Mouse (Mus musculus) lung, postnatal 0 days (tissue): ENCODE measurements around the gene Vwa2. TPM values are rescaled to one million over a fixed set of nuclear protein-coding genes. Genes with fewer than 3 reads are reported as not detected.

Experiments used
- ATAC-seq: fragments of 200-750 bp; cut with Nextera tagmentation; 2 replicates; pipeline ENCODE4 v1.8.0; 2017; ENCODE audit warnings: moderate library complexity
- DNase-seq: peaks from one replicate; pipeline ENCODE4 v3.0.0-alpha.2; 2016; ENCODE audit warnings: low spot score
- H3K27ac ChIP-seq: fragments of 300-500 bp; sonication (generic); 2 replicates; pipeline ENCODE4 v1.5.1; 2014; ENCODE audit warnings: antibody characterized with exemption, mild to moderate bottlenecking, low read length, mixed read lengths
- H3K27me3 ChIP-seq: fragments of 300-500 bp; sonication (generic); replicated peaks from 2 replicates; pipeline ENCODE4 v1.6.1; 2014; ENCODE audit warnings: low read length, mixed read lengths; ENCODE audit not compliant: insufficient read depth
- H3K36me3 ChIP-seq: fragments of 300-500 bp; sonication (generic); 2 replicates; pipeline ENCODE4 v1.6.1; 2014; ENCODE audit warnings: low read length, mixed read lengths; ENCODE audit not compliant: insufficient read depth
- H3K4me1 ChIP-seq: fragments of 300-500 bp; sonication (generic); 2 replicates; pipeline ENCODE4 v1.6.1; 2014; ENCODE audit warnings: antibody characterized with exemption, low read depth, low read length, mixed read lengths; ENCODE audit not compliant: insufficient read depth
- H3K4me2 ChIP-seq: fragments of 300-500 bp; sonication (generic); replicated peaks from 2 replicates; pipeline ENCODE4 v1.6.1; 2014; ENCODE audit warnings: low read depth, mild to moderate bottlenecking, low read length, moderate library complexity, mixed read lengths
- H3K4me3 ChIP-seq: fragments of 300-500 bp; sonication (generic); 2 replicates; pipeline ENCODE4 v1.5.1; 2014; ENCODE audit warnings: low read depth, low read length
- H3K9ac ChIP-seq: fragments of 300-500 bp; sonication (generic); replicated peaks from 2 replicates; pipeline ENCODE4 v1.6.1; 2014; ENCODE audit warnings: low read depth, mild to moderate bottlenecking
- H3K9me3 ChIP-seq: fragments of 300-500 bp; sonication (generic); 2 replicates; pipeline ENCODE4 v1.6.1; 2016; ENCODE audit warnings: low read length, mixed read lengths
- CTCF ChIP-seq: IDR thresholded peaks from 2 replicates; pipeline ENCODE4 v1.5.1; 2016; ENCODE audit warnings: antibody characterized with exemption, mild to moderate bottlenecking
- EP300 ChIP-seq: IDR thresholded peaks from 2 replicates; pipeline ENCODE4 v1.6.1; 2016; ENCODE audit warnings: antibody characterized with exemption, mild to moderate bottlenecking, control low read depth
- WGBS: fragments of 180-500 bp; shearing (Covaris S2); extraction: QIAGEN DNeasy Blood & Tissue Kit; methylation state at CpG from one replicate; pipeline ENCODE4 v1.1.7; 2014; 5-methylcytosine and 5-hydroxymethylcytosine counted together
- polyA plus RNA-seq: library from polyadenylated mRNA; unstranded; fragments of >200 nt; fragmentation: Nextera tagmentation; extraction: Ambion mirVana; gene quantifications from 2 replicates; pipeline ENCODE4 v1.2.1, GENCODE M21; 2015

Vwa2 gene
- polyA plus RNA-seq, 1 experiment from 2014 or later: 0.48 TPM

DNA sequence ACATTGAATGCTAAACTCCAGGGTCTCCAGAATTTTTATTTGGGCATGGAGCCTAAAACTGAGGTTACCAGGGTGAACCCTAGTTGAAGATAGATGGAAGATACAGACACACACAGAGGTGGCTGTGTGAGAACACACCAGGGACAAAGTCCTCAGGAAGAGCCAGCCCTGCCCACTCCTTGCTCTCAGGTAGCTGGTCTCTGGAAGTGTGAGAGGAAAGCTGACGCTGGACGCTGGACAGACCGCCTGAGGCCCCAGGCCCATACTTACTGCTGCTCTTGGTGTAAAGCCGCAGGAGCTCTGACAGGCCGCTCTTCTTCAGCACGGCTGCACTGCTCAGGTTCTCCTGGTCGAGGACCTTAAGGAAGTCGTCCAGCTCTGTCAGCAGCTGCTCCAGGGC is 75.8 kb downstream of the Vwa2 start:
- Histone ChIP-seq H3K36me3 (no peaks in the 10 kb centered on the region), H3K4me2 (no peak overlapping the region), H3K27ac (no peak overlapping the region), H3K9me3 (no peaks in the 10 kb centered on the region), H3K9ac (no peak overlapping the region), H3K4me3 (no peak overlapping the region), H3K4me1 (no peaks in the 10 kb centered on the region), H3K27me3 (no peaks in the 10 kb centered on the region)
- 51% methylated on average over 8 of the region's 8 CpGs for WGBS
- no peak for DNase-seq
- TF ChIP-seq CTCF (no peak), EP300 (no peak)
- ATAC-seq: no peak

DNA sequence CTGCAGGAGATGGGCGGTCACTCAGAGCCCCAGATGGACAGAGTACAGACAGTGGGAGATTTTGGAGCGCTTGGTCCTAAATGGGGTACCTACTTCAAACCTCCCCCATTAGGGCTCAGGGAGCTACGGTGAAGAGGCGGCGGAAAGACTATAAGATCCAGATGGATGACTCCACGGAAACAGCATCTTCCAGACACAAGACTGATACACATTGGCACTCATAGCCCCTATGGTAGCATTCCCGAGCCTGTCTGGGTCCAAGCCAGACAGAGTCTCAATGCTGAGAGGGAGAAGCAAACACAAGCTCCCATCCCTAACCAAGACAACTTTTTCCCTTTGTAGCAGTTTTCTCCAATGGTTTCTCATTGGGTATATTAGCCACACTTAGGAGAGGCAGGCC is 76.8 kb downstream of the Vwa2 start:
- Histone ChIP-seq H3K27ac (no peak overlapping the region), H3K9me3 (no peaks in the 10 kb centered on the region), H3K9ac (no peak overlapping the region), H3K4me3 (no peak overlapping the region), H3K27me3 (no peaks in the 10 kb centered on the region), H3K4me1 (no peaks in the 10 kb centered on the region), H3K4me2 (no peak overlapping the region), H3K36me3 (no peaks in the 10 kb centered on the region)
- TF ChIP-seq EP300: no peak
- TF ChIP-seq CTCF: no peak
- DNase-seq: no peak
- WGBS: 79% methylated on average over 7 of the region's 7 CpGs
- ATAC-seq: no peak

DNA sequence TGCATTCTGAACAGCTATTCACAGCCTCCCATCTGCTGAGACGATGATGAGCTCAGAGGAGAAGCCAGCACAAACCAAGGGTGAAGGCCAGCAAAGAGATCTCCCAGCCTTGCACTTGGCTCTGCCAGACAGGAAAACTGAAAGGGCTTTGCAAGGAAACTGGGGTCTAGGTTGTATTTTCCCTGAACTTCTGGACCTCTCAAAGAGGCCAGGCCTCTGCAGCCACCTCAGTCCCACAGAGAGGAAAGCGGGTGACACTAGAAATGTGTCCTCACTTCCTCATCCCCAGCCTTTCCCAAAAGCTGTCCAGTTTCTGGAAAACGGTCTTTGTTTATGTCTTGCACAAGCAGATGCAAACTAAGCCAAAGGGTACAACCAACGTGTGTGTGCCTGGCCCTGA is 79.8 kb downstream of the Vwa2 start:
- Histone ChIP-seq H3K4me3 (no peak overlapping the region), H3K9ac (no peak overlapping the region), H3K27ac (0 out of 2 replicates have a peak overlapping the region, but pooled peaks have one; percentile 26), H3K36me3 (no peaks in the 10 kb centered on the region), H3K9me3 (no peaks in the 10 kb centered on the region), H3K4me1 (peaks cover under 1% of the 10 kb centered on the region; the same call in 1 of the 2 replicates), H3K27me3 (no peaks in the 10 kb centered on the region), H3K4me2 (no peak overlapping the region)
- WGBS: 51% methylated on average over 4 of the region's 4 CpGs
- DNase-seq (peak; percentile 72), ATAC-seq (peak; percentile 60)
- TF ChIP-seq EP300 (peak; percentile 54), CTCF (no peak)

DNA sequence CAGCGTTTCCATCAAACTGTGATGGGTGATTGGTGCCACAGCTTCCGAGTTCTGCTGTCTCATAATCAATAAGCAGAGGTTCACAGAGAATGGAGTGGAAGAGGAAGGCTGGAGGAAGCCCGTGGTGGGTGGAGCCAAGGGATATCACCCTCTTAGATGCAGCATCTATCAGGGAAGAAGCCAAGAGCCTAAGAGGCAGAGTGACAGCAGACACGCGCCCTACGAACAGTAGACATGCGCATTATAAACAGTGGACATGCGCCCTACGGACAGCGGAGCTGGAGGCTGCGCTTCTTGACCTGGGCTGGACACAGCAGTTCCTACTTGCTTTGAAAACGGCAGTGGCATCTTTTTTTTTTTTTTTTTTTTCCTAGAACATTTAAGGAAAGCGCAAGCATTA is 80.8 kb downstream of the Vwa2 start:
- Histone ChIP-seq H3K9ac (no peak overlapping the region), H3K27ac (no peak overlapping the region; the same call in 1 of the 2 replicates), H3K36me3 (no peaks in the 10 kb centered on the region), H3K9me3 (no peaks in the 10 kb centered on the region), H3K4me1 (peaks cover 6% of the 10 kb centered on the region; the same call in 1 of the 2 replicates), H3K4me3 (no peak overlapping the region), H3K4me2 (no peak overlapping the region), H3K27me3 (no peaks in the 10 kb centered on the region)
- DNase-seq: no peak
- 84% methylated on average over 13 of the region's 13 CpGs for WGBS
- TF ChIP-seq EP300 (no peak), CTCF (no peak)
- no peak for ATAC-seq

DNA sequence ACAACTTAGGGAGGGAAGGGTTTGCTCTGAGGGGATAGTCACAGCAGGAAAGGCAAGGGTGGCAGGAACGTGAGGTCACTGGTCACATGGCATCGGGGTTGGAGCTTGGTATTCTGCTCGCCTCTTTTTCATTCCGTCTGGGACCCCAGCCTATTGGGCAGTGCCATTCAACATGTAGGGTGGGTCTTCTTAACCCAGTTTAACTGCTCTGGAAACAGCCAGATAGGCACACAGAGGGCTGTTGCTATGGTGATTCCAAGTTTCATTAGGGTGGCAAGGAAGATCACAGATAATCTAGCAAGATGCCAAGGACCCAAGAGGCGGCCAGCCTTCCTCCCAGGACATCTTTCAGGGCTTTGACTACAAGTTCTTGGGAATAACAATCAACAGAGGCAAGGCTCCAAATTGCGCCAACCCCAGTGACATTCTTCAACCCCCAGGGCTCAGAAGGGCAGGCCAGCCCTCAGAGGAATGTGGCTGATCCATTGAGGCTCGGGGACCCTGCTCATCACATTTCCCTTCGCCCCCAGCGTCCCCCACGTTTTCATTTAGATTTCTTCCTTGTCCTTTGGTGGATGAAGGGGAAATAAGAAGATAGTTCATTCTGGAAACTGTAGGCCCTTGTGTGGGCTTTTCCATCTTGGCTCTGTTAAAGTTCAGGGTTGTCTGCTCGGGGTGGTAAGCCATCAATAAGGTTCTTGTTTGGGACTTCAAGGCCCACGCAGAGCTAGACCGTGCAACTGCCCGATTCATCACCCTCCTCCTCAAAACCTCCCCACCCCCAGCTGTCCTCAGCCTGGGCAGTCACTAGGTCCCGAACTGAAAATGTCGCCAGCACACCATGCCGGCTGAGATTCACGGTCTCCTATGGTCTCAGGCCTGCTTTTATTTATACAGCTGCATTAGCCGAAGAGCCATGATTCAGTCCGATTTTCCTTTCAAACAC is 81.8 kb downstream of the Vwa2 start:
- H3K36me3 ChIP-seq: no peaks in the 10 kb centered on the region
- H3K4me2 ChIP-seq: no peak overlapping the region
- H3K4me1 ChIP-seq: peaks cover 6% of the 10 kb centered on the region; the same call in 1 of the 2 replicates
- DNase-seq (no peak), ATAC-seq (no peak)
- H3K9ac ChIP-seq: no peak overlapping the region
- no peak overlapping the region for H3K27ac ChIP-seq
- no peaks in the 10 kb centered on the region for H3K9me3 ChIP-seq
- TF ChIP-seq CTCF (no peak), EP300 (no peak)
- 80% methylated on average over 20 of the region's 20 CpGs for WGBS
- H3K4me3 ChIP-seq: no peak overlapping the region
- no peaks in the 10 kb centered on the region for H3K27me3 ChIP-seq

DNA sequence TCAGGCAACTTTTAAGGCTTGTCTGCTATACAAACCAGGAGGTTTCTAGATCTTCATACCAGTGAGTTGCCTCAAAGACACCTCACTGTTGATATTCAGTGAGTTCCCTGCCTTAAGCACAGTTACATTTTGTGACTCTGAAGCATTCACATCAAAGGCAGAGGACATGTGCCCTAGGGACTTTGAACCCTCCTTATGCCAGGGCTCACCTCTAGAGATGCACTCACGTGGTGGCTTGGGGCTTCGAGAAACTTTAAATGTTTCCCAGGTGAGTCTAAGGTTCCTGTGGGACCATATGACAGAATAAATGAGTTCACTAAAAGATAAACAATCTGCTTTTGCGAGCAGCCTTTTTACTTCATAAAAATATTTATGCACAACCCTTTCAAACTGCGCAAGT is 84.0 kb downstream of the Vwa2 start:
- TF ChIP-seq CTCF: no peak
- no peak for TF ChIP-seq EP300
- Histone ChIP-seq H3K27ac (no peak overlapping the region), H3K9me3 (no peaks in the 10 kb centered on the region), H3K27me3 (no peaks in the 10 kb centered on the region), H3K36me3 (no peaks in the 10 kb centered on the region), H3K4me2 (no peak overlapping the region), H3K4me3 (no peak overlapping the region), H3K4me1 (peaks cover 6% of the 10 kb centered on the region; the same call in 1 of the 2 replicates), H3K9ac (no peak overlapping the region)
- WGBS: 67% methylated on average over 4 of the region's 4 CpGs
- ATAC-seq (no peak), DNase-seq (no peak)
